Mouse (Mus musculus): ENCODE measurements around the gene Arl5c. TPM values are rescaled to one million over a fixed set of nuclear protein-coding genes. Genes with fewer than 3 reads are reported as not detected.

Arl5c gene
- total and polyA plus RNA-seq, 3 experiments: 1.2 to 10.4 TPM; not detected in 1

- TF ChIP-seq MAFK (IDR thresholded peaks at IDR 0.05; ENCODE audit: borderline replicate concordance, low read depth, low read length) (no peak), USF1 (IDR thresholded peaks at IDR 0.05; ENCODE audit: low read depth, low read length) (no peak), TAL1 (IDR thresholded peaks at IDR 0.05; ENCODE audit: low read length) (no peak), TCF12 (IDR thresholded peaks at IDR 0.05; ENCODE audit: low read depth, low read length) (peak; percentile 29; the same call in 1 of the 2 replicates), TBP (IDR thresholded peaks at IDR 0.05; ENCODE audit: low read depth, low read length) (no peak), MYB (IDR thresholded peaks at IDR 0.05; ENCODE audit: low read depth, low read length) (peak; percentile 41; the same call in 1 of the 2 replicates), ZMIZ1 (IDR thresholded peaks at IDR 0.05; ENCODE audit: low read depth, low read length) (no peak)
Measured at GRCm38 (mm10) chr11:97968385-97968784, 27.6 kb downstream of the Arl5c start (continued).

GRCm38 (mm10) chr11:97967114-97967513, 28.9 kb downstream of the Arl5c start:
- H3K4me1 ChIP-seq (ENCODE audit: control insufficient read depth in 1 of 2, insufficient read depth in 2 of 2, low read length in 2 of 2): peaks cover 4 to 11% of the 10 kb centered on the region in 2 experiments; a peak in 3 of 4 replicates
- no peaks in the 10 kb centered on the region for H3K9me3 ChIP-seq (replicated peaks; ENCODE audit: insufficient read depth, low read length)
- no peak overlapping the region for H3K27ac ChIP-seq (ENCODE audit: control insufficient read depth, low read depth, low read length)
- H3K79me2 ChIP-seq (ENCODE audit: control insufficient read depth, insufficient read depth, low read length, poor library complexity): no peaks in the 10 kb centered on the region
- H3K36me3 ChIP-seq (ENCODE audit: control insufficient read depth in 1 of 2, insufficient read depth in 2 of 2, low read length in 2 of 2): 0 out of 4 replicates have a peak, but pooled peaks cover 0 to 2% of the 10 kb centered on the region in 2 experiments
- no peak for DNase-seq (ENCODE audit: low read depth, low spot score)
- H3K4me3 ChIP-seq (ENCODE audit: control insufficient read depth in 1 of 2, insufficient read depth in 1 of 2, low read depth in 2 of 2, low read length in 2 of 2): no peak overlapping the region
- TF ChIP-seq ELF1 (IDR thresholded peaks at IDR 0.05; ENCODE audit: low read depth, low read length) (no peak), E2F4 (IDR thresholded peaks at IDR 0.05; ENCODE audit: borderline replicate concordance, low read depth, low read length) (no peak), POLR2A (IDR thresholded peaks at IDR 0.05; ENCODE audit: control insufficient read depth in 1 of 2, insufficient read depth in 1 of 2, low read depth in 1 of 2, low read length in 2 of 2, poor library complexity in 1 of 2) (0 out of 4 replicates have a peak, but pooled peaks of 1 of the 2 experiments have one; percentile 24), NELFE (IDR thresholded peaks at IDR 0.05; ENCODE audit: low read depth, low read length) (no peak), RAD21 (IDR thresholded peaks at IDR 0.05; ENCODE audit: low read depth, low read length) (no peak), ZMIZ1 (IDR thresholded peaks at IDR 0.05; ENCODE audit: low read depth, low read length) (no peak)
- no peak overlapping the region for H3K9ac ChIP-seq (ENCODE audit: control insufficient read depth, low read depth, low read length, poor library complexity, severe bottlenecking)
- no peaks in the 10 kb centered on the region for H3K27me3 ChIP-seq (ENCODE audit: control insufficient read depth in 1 of 2, insufficient read depth in 2 of 2, low read length in 2 of 2)

- no peak overlapping the region for H3K4me3 ChIP-seq (ENCODE audit: control insufficient read depth in 1 of 2, insufficient read depth in 1 of 2, low read depth in 2 of 2, low read length in 2 of 2)
- H3K27ac ChIP-seq (ENCODE audit: control insufficient read depth, low read depth, low read length): no peak overlapping the region
- DNase-seq (ENCODE audit: low read depth, low spot score): no peak
- no peak overlapping the region for H3K9ac ChIP-seq (ENCODE audit: control insufficient read depth, low read depth, low read length, poor library complexity, severe bottlenecking)
- H3K4me1 ChIP-seq (ENCODE audit: control insufficient read depth in 1 of 2, insufficient read depth in 2 of 2, low read length in 2 of 2): peaks cover 7 to 13% of the 10 kb centered on the region in 2 experiments
- no peaks in the 10 kb centered on the region for H3K27me3 ChIP-seq (ENCODE audit: control insufficient read depth in 1 of 2, insufficient read depth in 2 of 2, low read length in 2 of 2)
- TF ChIP-seq NELFE (IDR thresholded peaks at IDR 0.05; ENCODE audit: low read depth, low read length) (no peak), CTCF (IDR thresholded peaks at IDR 0.05 in 2 of 3, conservative IDR thresholded peaks at IDR 0.05 in 1 of 3; ENCODE audit: control insufficient read depth in 1 of 3, insufficient read depth in 1 of 3, low read depth in 2 of 3, low read length in 3 of 3, poor library complexity in 1 of 3, severe bottlenecking in 1 of 3) (peak; percentile 22 to 43 (median 30); a peak in 4 of 6 replicates), SMC3 (IDR thresholded peaks at IDR 0.05; ENCODE audit: low read depth, low read length) (peak; percentile 36)
- H3K79me2 ChIP-seq (ENCODE audit: control insufficient read depth, insufficient read depth, low read length, poor library complexity): no peaks in the 10 kb centered on the region
- no peaks in the 10 kb centered on the region for H3K9me3 ChIP-seq (replicated peaks; ENCODE audit: insufficient read depth, low read length)
- H3K36me3 ChIP-seq (ENCODE audit: control insufficient read depth in 1 of 2, insufficient read depth in 2 of 2, low read length in 2 of 2): peaks cover 0 to 8% of the 10 kb centered on the region in 2 experiments; a peak in 2 of 4 replicates
Measured at GRCm38 (mm10) chr11:97960907-97961306, 35.1 kb downstream of the Arl5c start.

Measured in MEL (cell line).